Mouse (Mus musculus): ENCODE data around the gene Sv2c.

The Sv2c gene

GRCm38 (mm10) chr13:95974106-95974505 lies 158.3 kb downstream of the Sv2c start:
- no peak for DNase-seq (ENCODE audit: inconsistent age in 2 of 2, low spot score in 1 of 2)

DNA sequence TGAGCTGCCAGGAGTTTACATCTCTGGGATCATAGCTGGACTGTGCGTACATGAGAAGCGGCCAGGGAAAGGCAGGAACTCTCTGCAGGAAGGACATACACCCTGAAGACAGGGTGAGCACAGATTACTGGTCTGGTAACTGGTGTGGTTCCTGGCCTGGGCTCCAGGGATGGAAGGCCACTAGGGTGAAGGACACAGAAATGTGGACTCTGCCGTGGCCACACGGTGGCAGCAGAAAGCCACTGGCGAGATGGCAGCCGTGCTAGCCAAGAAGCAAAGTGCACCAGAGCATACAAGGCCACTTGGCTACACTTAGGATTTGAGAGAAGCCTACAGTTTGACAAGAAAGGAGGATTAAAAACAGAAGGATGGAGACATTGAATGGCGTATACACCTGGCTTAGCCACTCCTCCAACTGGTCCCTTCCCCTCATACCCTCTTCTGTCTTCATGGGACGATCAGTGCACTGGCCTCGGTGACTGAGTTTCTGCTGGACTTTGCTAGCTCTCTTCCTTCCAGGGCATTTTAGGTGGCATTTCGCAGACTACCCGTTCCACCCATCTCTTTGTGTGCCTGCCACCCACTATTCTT lies 158.9 kb downstream of the Sv2c start:
- DNase-seq (ENCODE audit: inconsistent age in 2 of 2, low spot score in 1 of 2), result peak; percentile 81 to 92

DNA sequence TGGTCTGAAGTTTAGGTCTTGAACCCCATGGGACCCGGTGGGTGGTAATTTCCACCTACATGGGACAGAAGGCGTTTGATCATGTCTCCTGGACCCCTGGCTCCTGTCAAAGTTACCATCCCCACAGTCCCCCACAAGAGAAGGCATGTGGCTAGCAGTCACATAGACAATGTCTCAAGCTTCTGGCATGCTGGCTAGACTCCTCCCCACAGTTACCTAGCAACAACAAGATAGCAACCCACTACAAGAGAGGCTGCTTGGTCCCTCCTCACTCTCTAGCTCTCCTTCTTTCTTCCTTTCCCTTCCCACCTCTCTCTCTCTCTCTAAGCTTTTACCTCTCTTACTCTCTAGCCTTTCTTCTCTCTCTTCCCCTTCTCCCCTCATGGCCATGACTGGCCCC lies 164.3 kb downstream of the Sv2c start:
- DNase-seq (ENCODE audit: inconsistent age in 2 of 2, low spot score in 1 of 2), result peak in 1 of 2 experiments; percentile 33

GRCm38 (mm10) chr13:95966791-95967190 lies 165.6 kb downstream of the Sv2c start:
- no peak for DNase-seq (ENCODE audit: inconsistent age in 2 of 2, low spot score in 1 of 2)

DNA sequence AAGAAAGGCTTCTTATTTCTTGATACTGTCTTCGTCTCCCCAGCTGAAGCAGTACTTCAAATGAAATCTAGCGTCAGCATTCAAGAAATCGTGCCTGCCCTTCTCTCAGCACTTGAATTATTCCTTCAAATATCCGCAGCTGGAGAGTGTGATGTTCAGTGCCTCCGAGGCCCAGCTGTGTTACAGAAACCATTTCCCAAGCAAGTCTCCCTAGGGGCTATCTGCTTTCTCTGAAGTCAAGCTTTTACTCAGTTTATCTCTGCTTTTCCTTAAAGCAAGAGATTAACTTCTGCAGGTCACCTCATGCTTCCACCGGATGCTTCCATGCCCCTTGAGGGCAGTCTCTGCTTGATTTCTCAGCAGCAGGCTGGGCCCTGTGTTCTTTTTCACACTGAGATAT lies 166.8 kb downstream of the Sv2c start:
- no peak for DNase-seq (ENCODE audit: inconsistent age in 2 of 2, low spot score in 1 of 2)

DNA sequence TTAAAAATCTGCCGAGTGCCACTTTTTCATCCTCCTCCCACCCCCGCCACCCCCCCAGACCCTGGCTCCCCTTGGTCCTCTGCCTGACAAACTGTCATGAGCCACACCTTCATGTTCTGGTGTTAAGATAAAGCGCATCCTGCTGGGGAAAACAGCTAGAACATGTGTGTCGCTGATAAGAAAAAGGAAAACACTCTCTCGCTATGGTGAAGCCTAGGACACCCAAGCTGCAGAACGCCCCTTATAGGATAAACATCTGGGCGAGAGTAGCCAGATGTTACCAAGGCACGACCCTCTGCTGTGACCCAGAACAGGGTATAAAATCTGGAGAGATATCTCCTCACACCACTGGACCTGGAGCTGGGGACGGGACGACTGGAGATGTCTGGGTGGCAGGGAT lies 167.2 kb downstream of the Sv2c start:
- DNase-seq (ENCODE audit: inconsistent age in 2 of 2, low spot score in 1 of 2), result no peak

DNA sequence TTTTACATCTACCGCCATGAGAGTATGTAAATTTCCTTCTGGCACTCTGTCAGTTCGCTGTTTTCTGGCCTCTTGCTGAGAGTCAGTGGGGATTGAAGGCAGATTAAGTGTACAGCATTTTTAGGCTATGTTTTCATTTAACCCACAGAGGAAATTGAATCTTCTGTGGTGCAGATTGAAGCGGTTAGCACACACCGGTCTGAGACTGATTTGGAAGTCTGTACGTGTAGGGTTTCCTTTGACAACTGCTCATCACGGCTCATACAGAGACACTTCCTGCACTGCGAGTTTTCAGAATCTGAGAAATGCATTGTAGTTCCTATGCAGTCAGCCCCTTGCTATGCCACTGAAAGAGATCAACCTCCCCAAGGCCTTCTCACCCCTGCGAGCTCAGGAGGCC lies 168.2 kb downstream of the Sv2c start:
- DNase-seq (ENCODE audit: inconsistent age in 2 of 2, low spot score in 1 of 2), result no peak

GRCm38 (mm10) chr13:95963671-95964070 lies 168.7 kb downstream of the Sv2c start:
- DNase-seq (ENCODE audit: inconsistent age in 2 of 2, low spot score in 1 of 2), result no peak

GRCm38 (mm10) chr13:95961905-95962304 lies 170.5 kb downstream of the Sv2c start:
- no peak for DNase-seq (ENCODE audit: inconsistent age in 2 of 2, low spot score in 1 of 2)

DNA sequence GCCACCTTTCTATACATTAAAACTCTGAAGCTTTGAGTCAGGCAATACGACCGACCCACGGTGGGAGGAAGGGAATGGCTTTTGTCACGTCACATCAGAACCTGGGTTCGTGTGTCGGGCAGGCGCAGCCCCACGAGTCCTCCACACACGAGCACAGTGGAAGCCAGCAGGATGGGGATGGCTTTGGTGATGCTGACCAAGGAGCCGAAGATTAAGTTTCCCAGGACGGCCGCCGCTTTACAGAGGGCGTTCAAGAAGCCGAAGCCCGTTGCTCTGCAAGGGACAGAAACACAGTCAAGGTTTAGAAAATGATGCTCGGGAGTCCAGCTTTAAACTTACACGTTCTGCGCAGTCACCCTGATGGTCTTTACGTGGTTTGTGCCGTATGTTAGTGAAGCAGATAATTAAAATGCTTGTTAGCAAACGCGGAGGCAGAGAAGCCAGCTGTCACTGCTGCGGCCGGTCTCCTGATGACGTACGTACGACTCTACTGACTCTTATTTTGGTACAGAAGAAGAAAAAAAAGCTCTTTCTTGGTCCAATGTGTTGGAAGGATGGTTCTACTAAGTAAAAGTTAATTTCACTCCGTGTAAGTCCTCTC lies 171.1 kb downstream of the Sv2c start:
- peak; percentile 22 to 69 for DNase-seq (ENCODE audit: inconsistent age in 2 of 2, low spot score in 1 of 2)

DNA sequence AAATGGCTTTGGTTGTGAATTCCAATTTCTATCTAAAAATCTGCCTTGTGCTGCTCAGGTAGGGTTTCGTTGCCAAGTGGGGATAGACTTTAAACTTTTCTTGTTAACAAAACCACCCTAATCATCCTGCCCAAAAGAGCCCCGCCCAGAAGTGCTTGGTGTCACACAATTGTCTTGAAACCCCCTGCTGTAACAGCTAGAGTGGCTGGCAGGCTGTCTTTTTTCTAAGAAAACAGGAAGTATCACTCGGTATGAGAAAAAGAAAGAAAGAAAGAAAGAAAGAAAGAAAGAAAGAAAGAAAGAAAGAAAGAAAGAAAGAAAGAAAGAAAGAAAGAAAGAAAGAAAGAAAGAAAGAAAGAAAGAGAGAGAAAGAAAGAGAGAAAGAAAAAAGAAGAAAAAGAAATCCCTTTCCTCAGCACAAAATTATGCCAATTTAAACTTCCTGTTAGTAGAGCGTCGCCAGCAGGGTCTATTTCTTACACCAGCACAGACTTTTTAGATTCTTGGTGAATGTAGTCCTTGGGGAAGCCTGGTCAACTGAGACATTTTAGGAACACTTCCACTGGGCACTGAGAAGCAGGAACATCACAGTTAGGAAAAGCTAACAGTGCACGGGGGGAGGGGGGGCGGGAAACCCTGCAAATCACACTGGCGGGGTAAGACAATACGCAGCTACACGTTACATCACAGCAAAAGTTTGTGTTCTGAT lies 171.7 kb downstream of the Sv2c start:
- DNase-seq (ENCODE audit: inconsistent age in 2 of 2, low spot score in 1 of 2), result no peak

DNA sequence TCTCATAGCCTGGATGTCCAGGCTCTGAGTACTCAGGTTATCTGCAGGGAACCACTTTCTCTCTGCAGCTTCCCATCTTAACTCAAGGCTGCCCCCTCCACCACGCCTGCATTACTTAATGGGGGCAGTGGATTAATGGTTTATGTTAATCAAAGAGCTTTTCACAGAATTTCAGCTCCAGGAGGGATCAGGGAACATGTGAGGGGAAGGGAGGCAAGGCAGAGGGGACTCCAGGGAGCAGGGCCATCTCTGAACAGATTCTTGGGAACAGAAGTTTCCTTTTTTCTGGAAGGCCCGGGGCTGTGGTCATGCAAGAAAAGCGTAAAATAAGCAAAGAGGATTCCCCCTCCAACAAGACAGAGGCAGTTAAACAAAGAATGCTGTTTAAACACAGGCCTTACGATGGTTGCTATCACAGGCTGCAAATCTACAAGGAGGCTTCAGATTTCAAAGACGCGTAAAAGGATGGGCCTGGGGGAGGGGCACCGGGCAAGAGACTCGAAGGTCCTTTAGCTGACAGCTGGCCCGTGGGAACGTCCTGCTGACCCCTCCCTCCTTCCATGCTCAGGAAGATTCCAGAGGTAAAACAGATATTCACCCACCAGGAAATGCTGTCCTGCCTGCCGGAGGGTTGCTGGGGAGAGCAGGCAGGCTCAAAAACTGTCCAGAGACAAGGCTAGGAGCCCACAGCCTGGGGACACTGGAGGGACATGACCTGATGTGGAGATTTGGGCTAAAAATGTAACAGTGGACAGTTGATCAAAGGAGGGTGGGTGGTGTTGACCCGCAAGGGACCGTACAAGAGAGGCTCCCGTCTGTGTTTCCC lies 172.5 kb downstream of the Sv2c start:
- DNase-seq (ENCODE audit: inconsistent age in 2 of 2, low spot score in 1 of 2), result no peak

DNA sequence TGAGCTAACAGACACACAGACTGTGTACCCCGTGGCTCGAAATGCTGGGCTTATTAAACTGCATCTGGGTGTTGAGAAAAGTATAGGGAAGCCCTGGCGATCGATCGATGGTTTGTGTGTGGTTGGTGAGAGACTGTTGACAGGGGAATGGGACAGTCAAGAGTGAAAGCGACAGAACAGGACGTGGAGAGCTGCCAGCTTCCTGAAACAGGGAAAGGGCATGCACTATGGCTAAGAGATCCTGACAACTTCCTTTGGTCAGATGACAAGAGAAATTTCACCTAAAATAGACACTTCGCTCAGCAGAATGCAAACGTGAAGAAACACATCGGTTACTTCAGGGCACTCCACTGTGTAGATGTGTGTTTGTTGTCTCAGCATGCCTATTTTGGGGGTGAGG lies 175.2 kb downstream of the Sv2c start:
- no peak for DNase-seq (ENCODE audit: inconsistent age in 2 of 2, low spot score in 1 of 2)

- DNase-seq (ENCODE audit: inconsistent age in 2 of 2, low spot score in 1 of 2), result no peak
Observed at GRCm38 (mm10) chr13:95956327-95956781, 176.0 kb downstream of the Sv2c start.

GRCm38 (mm10) chr13:95955204-95955603 lies 177.2 kb downstream of the Sv2c start:
- DNase-seq (ENCODE audit: inconsistent age in 2 of 2, low spot score in 1 of 2), result peak in 1 of 2 experiments; percentile 46

GRCm38 (mm10) chr13:95953636-95954035 lies 178.7 kb downstream of the Sv2c start:
- no peak for DNase-seq (ENCODE audit: inconsistent age in 2 of 2, low spot score in 1 of 2)

- no peak for DNase-seq (ENCODE audit: inconsistent age in 2 of 2, low spot score in 1 of 2)
Observed at GRCm38 (mm10) chr13:95952263-95952662, 180.1 kb downstream of the Sv2c start.

DNA sequence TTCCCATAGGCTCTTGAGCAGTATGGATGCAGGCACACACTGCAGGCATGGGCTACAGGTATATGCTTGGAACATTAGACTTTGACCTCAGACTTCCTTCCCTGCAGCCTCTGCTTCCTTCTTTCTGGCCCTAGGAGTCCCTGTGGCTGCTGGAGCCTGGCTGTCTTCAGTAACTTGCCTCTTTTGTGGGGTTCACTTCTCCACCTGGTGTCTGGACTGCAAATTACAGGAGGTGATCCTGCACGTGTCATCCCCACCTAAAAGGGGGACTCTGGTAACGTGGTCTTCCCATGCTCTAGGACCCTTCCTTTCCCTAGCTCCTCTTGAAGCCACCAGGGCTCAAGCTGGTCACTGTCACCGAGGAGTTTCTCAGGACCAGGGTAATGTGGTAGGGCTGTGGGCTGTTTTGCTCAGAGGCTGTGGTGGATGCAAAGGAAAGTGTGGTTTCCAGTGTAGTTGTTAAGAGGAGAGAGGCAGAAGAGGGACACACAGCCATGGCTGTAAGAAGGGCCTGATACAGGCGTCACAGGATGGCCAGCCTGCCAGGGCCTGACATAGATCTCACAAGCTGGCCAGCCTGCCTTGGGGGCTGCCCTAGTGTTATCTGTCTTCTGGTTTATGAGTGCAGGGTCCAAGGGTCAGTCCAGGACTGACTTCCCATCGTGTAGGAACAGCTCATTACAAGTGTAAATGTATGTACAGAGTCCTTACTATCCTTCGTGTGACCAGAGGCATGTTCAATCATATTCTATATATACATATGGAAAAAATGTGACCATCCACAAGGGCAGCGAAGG lies 181.1 kb downstream of the Sv2c start:
- DNase-seq (ENCODE audit: inconsistent age in 2 of 2, low spot score in 1 of 2), result peak; percentile 46 to 77

GRCm38 (mm10) chr13:95950434-95951091 lies 181.8 kb downstream of the Sv2c start:
- no peak for DNase-seq (ENCODE audit: inconsistent age in 2 of 2, low spot score in 1 of 2)

- no peak for DNase-seq (ENCODE audit: inconsistent age in 2 of 2, low spot score in 1 of 2)
Observed at GRCm38 (mm10) chr13:95949356-95949755, 183.0 kb downstream of the Sv2c start.
